Mouse (Mus musculus): Measurements from ENCODE around the gene Gm8237. TPM values are rescaled to one million over a fixed set of nuclear protein-coding genes. Genes with fewer than 3 reads are reported as not detected.
"Not testable (repeated sequence)": the region's sequence is repeated elsewhere in the genome, so short reads cannot be mapped to it uniquely, and the experiment has no call there.

The Gm8237 gene
- polyA plus RNA-seq (2015; fragmentation: Nextera tagmentation; extraction: Ambion mirVana) = 0.11 TPM in 1 of 2 replicates, not detected in the other

GRCm38 (mm10) chr14:5880241-5880640 lies at the start of gene Gm8237:
TSS of gene Gm8237 (minus strand) at chr14:5880382.
- not testable (repeated sequence) for H3K27me3 ChIP-seq (replicated peaks; ENCODE audit: control insufficient read depth, insufficient read depth, low read length); H3K27ac ChIP-seq (ENCODE audit: low read length); H3K9me3 ChIP-seq (ENCODE audit: control insufficient read depth, low read length); H3K4me1 ChIP-seq (ENCODE audit: control insufficient read depth, insufficient read depth, low read length); H3K9ac ChIP-seq (ENCODE audit: low read depth, low read length); ATAC-seq; H3K36me3 ChIP-seq (ENCODE audit: control insufficient read depth, insufficient read depth, low read length)
- Histone ChIP-seq H3K4me3 (ENCODE audit: low read length) (peak within 1 kb of the TSS; percentile 39), H3K4me2 (ENCODE audit: low read depth, low read length) (peak within 1 kb of the TSS; percentile 68)
- WGBS = 5% methylated on average over 17 of the region's 22 CpGs

DNA sequence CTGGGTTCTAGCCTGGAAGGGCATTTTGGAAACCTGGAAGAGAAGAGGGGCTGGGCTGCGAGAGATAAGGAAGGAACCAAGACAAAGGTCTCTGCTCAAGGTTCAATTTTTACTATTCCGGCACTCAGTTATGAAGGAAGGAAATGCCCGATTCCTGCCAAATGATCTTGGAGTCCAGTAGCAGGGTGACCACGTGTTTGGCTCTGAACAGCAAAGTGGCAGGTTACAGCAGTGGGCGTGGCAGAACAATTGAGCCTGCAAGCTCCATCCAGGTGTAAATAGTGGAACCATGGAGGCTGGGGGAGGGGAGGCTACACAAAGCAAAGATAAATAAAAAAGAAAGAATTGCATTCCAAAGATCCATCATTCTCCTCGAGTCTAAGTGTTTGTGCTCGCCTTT lies 43.1 kb upstream of the Gm8237 start:
- not testable (repeated sequence) for H3K4me2 ChIP-seq (ENCODE audit: low read depth, low read length); H3K4me3 ChIP-seq (ENCODE audit: low read length); ATAC-seq; H3K36me3 ChIP-seq (ENCODE audit: control insufficient read depth, insufficient read depth, low read length); H3K27ac ChIP-seq (ENCODE audit: low read length); H3K9ac ChIP-seq (ENCODE audit: low read depth, low read length); H3K27me3 ChIP-seq (replicated peaks; ENCODE audit: control insufficient read depth, insufficient read depth, low read length); H3K4me1 ChIP-seq (ENCODE audit: control insufficient read depth, insufficient read depth, low read length); H3K9me3 ChIP-seq (ENCODE audit: control insufficient read depth, low read length)
- WGBS = 67% methylated on average over 7 of the region's 7 CpGs

DNA sequence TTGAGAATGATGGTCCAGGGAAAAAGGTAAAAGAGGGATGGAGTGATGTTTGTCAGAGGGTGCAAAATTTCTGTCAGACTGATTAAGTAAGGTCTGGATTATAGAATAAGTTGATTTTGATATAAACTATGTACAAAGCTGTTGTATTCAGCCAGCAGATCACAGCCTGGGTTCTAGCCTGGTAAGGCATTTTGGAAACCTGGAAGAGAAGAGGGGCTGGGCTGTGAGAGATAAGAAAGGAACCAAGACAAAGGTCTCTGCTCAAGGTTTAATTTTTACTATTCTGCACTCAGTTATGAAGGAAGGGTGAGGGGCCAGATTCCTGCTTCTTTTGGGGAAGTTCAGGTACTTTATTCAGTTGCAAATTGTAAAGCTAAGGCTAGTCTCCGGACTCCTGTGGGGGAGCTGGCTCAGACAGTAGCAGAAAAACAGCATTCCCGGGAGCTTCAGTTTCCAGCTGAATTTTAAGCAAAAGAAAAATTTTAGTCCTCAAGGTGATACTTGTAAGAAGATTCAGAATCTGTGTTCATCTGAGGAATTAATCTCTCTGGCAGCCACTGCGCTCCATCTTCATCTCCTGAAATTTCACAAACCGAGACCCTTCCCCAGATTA lies 38.3 kb upstream of the Gm8237 start:
- not testable (repeated sequence) for H3K4me3 ChIP-seq (ENCODE audit: low read length); H3K9ac ChIP-seq (ENCODE audit: low read depth, low read length); H3K9me3 ChIP-seq (ENCODE audit: control insufficient read depth, low read length); H3K36me3 ChIP-seq (ENCODE audit: control insufficient read depth, insufficient read depth, low read length); H3K27ac ChIP-seq (ENCODE audit: low read length); ATAC-seq; H3K4me2 ChIP-seq (ENCODE audit: low read depth, low read length); H3K4me1 ChIP-seq (ENCODE audit: control insufficient read depth, insufficient read depth, low read length); H3K27me3 ChIP-seq (replicated peaks; ENCODE audit: control insufficient read depth, insufficient read depth, low read length)
- 88% methylated on average over 4 of the region's 4 CpGs for WGBS

DNA sequence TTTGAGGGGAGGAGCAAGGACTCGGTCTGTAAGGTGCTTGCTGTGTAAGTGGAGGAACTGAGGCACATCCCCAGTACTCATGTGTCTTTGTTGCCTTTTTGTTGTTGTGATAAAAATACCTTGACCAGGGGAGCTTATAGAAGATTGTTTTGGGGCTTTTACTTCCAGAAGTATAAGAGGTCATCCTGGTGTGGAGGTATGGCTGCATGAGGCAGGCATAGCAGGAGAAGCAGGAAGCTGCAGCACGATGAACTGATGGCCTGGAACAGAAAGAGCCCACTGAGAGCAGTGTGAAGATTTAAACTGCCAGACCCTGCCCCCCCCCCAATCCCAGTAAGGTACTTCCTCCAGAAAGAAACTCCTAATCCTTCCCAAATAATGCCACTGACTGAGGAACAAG lies 33.5 kb upstream of the Gm8237 start:
- not testable (repeated sequence) for H3K9me3 ChIP-seq (ENCODE audit: control insufficient read depth, low read length); H3K9ac ChIP-seq (ENCODE audit: low read depth, low read length); H3K27me3 ChIP-seq (replicated peaks; ENCODE audit: control insufficient read depth, insufficient read depth, low read length); H3K4me3 ChIP-seq (ENCODE audit: low read length); H3K27ac ChIP-seq (ENCODE audit: low read length); H3K4me1 ChIP-seq (ENCODE audit: control insufficient read depth, insufficient read depth, low read length); H3K36me3 ChIP-seq (ENCODE audit: control insufficient read depth, insufficient read depth, low read length); ATAC-seq; H3K4me2 ChIP-seq (ENCODE audit: low read depth, low read length)
- WGBS = 83% methylated on average over 2 of the region's 2 CpGs

GRCm38 (mm10) chr14:5879791-5880190 lies 391 bp downstream of the Gm8237 start:
- WGBS = 1% methylated on average over 19 of the region's 28 CpGs
- ATAC-seq; H3K9me3 ChIP-seq (ENCODE audit: control insufficient read depth, low read length); H3K36me3 ChIP-seq (ENCODE audit: control insufficient read depth, insufficient read depth, low read length); H3K27ac ChIP-seq (ENCODE audit: low read length); H3K9ac ChIP-seq (ENCODE audit: low read depth, low read length); H3K27me3 ChIP-seq (replicated peaks; ENCODE audit: control insufficient read depth, insufficient read depth, low read length); H3K4me1 ChIP-seq (ENCODE audit: control insufficient read depth, insufficient read depth, low read length): not testable (repeated sequence)
- H3K4me3 ChIP-seq (ENCODE audit: low read length) = peak overlapping the region; percentile 39
- peak overlapping the region; percentile 68 for H3K4me2 ChIP-seq (ENCODE audit: low read depth, low read length)

- 6% methylated on average over 4 of the region's 11 CpGs for WGBS
Measured at GRCm38 (mm10) chr14:5879136-5879535, 1.0 kb downstream of the Gm8237 start.

DNA sequence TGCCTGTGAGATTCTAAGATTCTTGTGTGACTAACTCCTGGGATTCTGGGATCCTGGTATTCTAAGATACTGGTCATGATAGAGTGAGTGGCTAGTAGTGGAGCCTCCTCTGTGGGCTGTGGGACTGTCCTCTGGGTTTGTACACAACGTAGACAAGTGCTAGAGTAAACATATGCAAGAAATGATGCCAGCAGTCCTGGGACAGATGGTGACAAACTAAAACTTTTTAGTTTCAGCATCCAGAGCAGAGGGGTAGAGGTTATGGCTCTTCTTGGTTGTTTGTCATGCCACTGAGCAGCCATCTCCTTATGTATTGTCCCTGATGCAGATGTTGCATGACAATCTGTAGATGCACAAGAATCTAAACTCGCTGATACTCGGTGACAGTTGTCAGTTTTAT lies 24.3 kb downstream of the Gm8237 start:
- H3K4me2 ChIP-seq (ENCODE audit: low read depth, low read length); H3K27me3 ChIP-seq (replicated peaks; ENCODE audit: control insufficient read depth, insufficient read depth, low read length); ATAC-seq; H3K36me3 ChIP-seq (ENCODE audit: control insufficient read depth, insufficient read depth, low read length); H3K9me3 ChIP-seq (ENCODE audit: control insufficient read depth, low read length); H3K9ac ChIP-seq (ENCODE audit: low read depth, low read length); H3K4me1 ChIP-seq (ENCODE audit: control insufficient read depth, insufficient read depth, low read length); H3K4me3 ChIP-seq (ENCODE audit: low read length); H3K27ac ChIP-seq (ENCODE audit: low read length): not testable (repeated sequence)
- 83% methylated on average over 3 of the region's 3 CpGs for WGBS

More at GRCm38 (mm10) chr14:5879136-5879535, 1.0 kb downstream of the Gm8237 start:
- H3K36me3 ChIP-seq (ENCODE audit: control insufficient read depth, insufficient read depth, low read length); H3K4me1 ChIP-seq (ENCODE audit: control insufficient read depth, insufficient read depth, low read length); H3K27me3 ChIP-seq (replicated peaks; ENCODE audit: control insufficient read depth, insufficient read depth, low read length); H3K9me3 ChIP-seq (ENCODE audit: control insufficient read depth, low read length); ATAC-seq; H3K27ac ChIP-seq (ENCODE audit: low read length); H3K9ac ChIP-seq (ENCODE audit: low read depth, low read length); H3K4me2 ChIP-seq (ENCODE audit: low read depth, low read length); H3K4me3 ChIP-seq (ENCODE audit: low read length): not testable (repeated sequence)

DNA sequence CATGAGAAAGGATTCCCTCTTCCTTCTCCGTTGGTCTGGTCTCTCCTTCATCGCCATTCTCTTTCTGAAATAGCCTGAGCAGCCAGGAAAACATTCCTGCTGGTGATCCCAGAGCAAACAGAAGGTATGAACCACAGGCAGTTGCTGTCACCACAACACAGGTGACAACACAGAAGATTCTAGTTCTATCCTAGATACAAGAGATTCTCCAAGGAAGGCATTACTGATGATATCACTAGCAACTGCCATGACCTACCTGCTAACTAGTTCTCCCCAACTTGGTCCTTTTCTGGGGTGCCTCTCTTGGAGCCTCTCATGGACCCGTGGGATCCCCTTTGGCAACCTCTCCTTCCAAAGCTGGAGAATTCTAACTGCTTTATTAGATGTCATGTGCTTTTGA lies 50.0 kb downstream of the Gm8237 start, which contains the start of gene Gm3424:
TSS of gene Gm3424 (minus strand) at position 101 of the 400 bp plus-strand sequence.
- H3K4me1 ChIP-seq (ENCODE audit: control insufficient read depth, insufficient read depth, low read length); H3K27ac ChIP-seq (ENCODE audit: low read length); H3K27me3 ChIP-seq (replicated peaks; ENCODE audit: control insufficient read depth, insufficient read depth, low read length); H3K9me3 ChIP-seq (ENCODE audit: control insufficient read depth, low read length); ATAC-seq; H3K4me2 ChIP-seq (ENCODE audit: low read depth, low read length); H3K4me3 ChIP-seq (ENCODE audit: low read length); H3K36me3 ChIP-seq (ENCODE audit: control insufficient read depth, insufficient read depth, low read length); H3K9ac ChIP-seq (ENCODE audit: low read depth, low read length): not testable (repeated sequence)
- WGBS = no CpG with 5 or more reads among the region's 3 CpGs

- H3K4me3 ChIP-seq (ENCODE audit: low read length); H3K27me3 ChIP-seq (replicated peaks; ENCODE audit: control insufficient read depth, insufficient read depth, low read length); H3K27ac ChIP-seq (ENCODE audit: low read length); H3K4me2 ChIP-seq (ENCODE audit: low read depth, low read length); H3K9ac ChIP-seq (ENCODE audit: low read depth, low read length); H3K9me3 ChIP-seq (ENCODE audit: control insufficient read depth, low read length); H3K4me1 ChIP-seq (ENCODE audit: control insufficient read depth, insufficient read depth, low read length); H3K36me3 ChIP-seq (ENCODE audit: control insufficient read depth, insufficient read depth, low read length): not testable (repeated sequence)
- peak; percentile 68; the same call in 1 of the 2 replicates for ATAC-seq
- no CpG with 5 or more reads among the region's 47 CpGs for WGBS
Measured at GRCm38 (mm10) chr14:5812699-5813356, 67.4 kb downstream of the Gm8237 start.

Data from intestine, embryonic 16.5 days (tissue).